Mouse (Mus musculus) cerebellum, postnatal 14 days (tissue): ENCODE measurements at regions not wholly inside any gene's neighbourhood (a gene's known extent, or its start where the extent isn't known, plus 50 kb on each side); places are given as distances from the start of the nearest gene placed in this dataset.
A peak's percentile ranks its signal among the peaks of the same experiment; 100 is the strongest.

Source experiments
- DNase-seq, 2 experiments: peaks; one replicate each; pipeline ENCODE4 v3.0.0; 2021; ENCODE audit warnings: mixed read lengths in 2 of 2

GRCm38 (mm10) chr1:34930571-34930970 lies 80.8 kb downstream of the Plekhb2 start:
- no peak for DNase-seq

GRCm38 (mm10) chr1:34943196-34943595 lies 93.4 kb downstream of the Plekhb2 start:
- DNase-seq: no peak

- DNase-seq: peak; percentile 49 to 60
Observed at GRCm38 (mm10) chr1:34961633-34962507, 112.1 kb downstream of the Plekhb2 start.

- no peak for DNase-seq
Observed at GRCm38 (mm10) chr1:34962508-34962885, 112.7 kb downstream of the Plekhb2 start.

- DNase-seq: no peak
Observed at GRCm38 (mm10) chr1:34974801-34975200, 125.0 kb downstream of the Plekhb2 start.

GRCm38 (mm10) chr1:34978156-34978555 lies 128.4 kb downstream of the Plekhb2 start:
- DNase-seq: no peak

- no peak for DNase-seq
Observed at GRCm38 (mm10) chr1:34979350-34979749, 129.6 kb downstream of the Plekhb2 start.

GRCm38 (mm10) chr1:34981934-34982333 lies 132.2 kb downstream of the Plekhb2 start:
- DNase-seq: no peak

GRCm38 (mm10) chr1:34982966-34983365 lies 133.2 kb downstream of the Plekhb2 start:
- DNase-seq: peak; percentile 89 to 94

- no peak for DNase-seq
Observed at GRCm38 (mm10) chr1:34986861-34987260, 137.1 kb downstream of the Plekhb2 start.

- no peak for DNase-seq
Observed at GRCm38 (mm10) chr1:34987650-34988221, 138.0 kb downstream of the Plekhb2 start.

- DNase-seq: peak in 1 of 2 experiments; percentile 23
Observed at GRCm38 (mm10) chr1:34988225-34988624, 138.4 kb downstream of the Plekhb2 start.

- DNase-seq: no peak
Observed at GRCm38 (mm10) chr1:35000801-35001200, 151.0 kb downstream of the Plekhb2 start.

- no peak for DNase-seq
Observed at GRCm38 (mm10) chr1:35017471-35017870, 167.7 kb downstream of the Plekhb2 start.

GRCm38 (mm10) chr1:35032619-35033018 lies 182.8 kb downstream of the Plekhb2 start:
- peak; percentile 52 to 66 for DNase-seq

- DNase-seq: peak in 1 of 2 experiments; percentile 28
Observed at GRCm38 (mm10) chr1:35072811-35073210, 223.0 kb downstream of the Plekhb2 start.

- DNase-seq: no peak
Observed at GRCm38 (mm10) chr1:35094873-35095272, 245.1 kb downstream of the Plekhb2 start.

- no peak for DNase-seq
Observed at GRCm38 (mm10) chr1:35095785-35096184, 246.0 kb downstream of the Plekhb2 start.

GRCm38 (mm10) chr1:35106665-35107064 lies 256.9 kb downstream of the Plekhb2 start:
- no peak for DNase-seq

GRCm38 (mm10) chr1:35109801-35110200 lies 260.0 kb downstream of the Plekhb2 start:
- DNase-seq: no peak

- no peak for DNase-seq
Observed at GRCm38 (mm10) chr1:35115521-35115920, 265.7 kb downstream of the Plekhb2 start.

- peak in 1 of 2 experiments; percentile 4 for DNase-seq
Observed at GRCm38 (mm10) chr1:35137907-35138306, 288.1 kb downstream of the Plekhb2 start.

GRCm38 (mm10) chr1:35149036-35149435 lies 299.3 kb downstream of the Plekhb2 start:
- no peak for DNase-seq

- no peak for DNase-seq
Observed at GRCm38 (mm10) chr1:35162506-35162905, 312.7 kb downstream of the Plekhb2 start.
